Mouse (Mus musculus) intestine, embryonic 16.5 days (tissue): ENCODE results near the gene Narfl. TPM values are rescaled to one million over a fixed set of nuclear protein-coding genes. Genes with fewer than 3 reads are reported as not detected.
A peak's percentile ranks its signal among the peaks of the same experiment; 100 is the strongest.

Source experiments
- ATAC-seq: fragments of 200-750 bp; cut with Nextera tagmentation; 2 replicates; pipeline ENCODE4 v1.8.0; 2017; ENCODE audit warnings: moderate TSS enrichment, moderate library complexity
- H3K27ac ChIP-seq: fragments of 300-500 bp; sonication (generic); 2 replicates; pipeline ENCODE4 v1.5.1; 2014; ENCODE audit warnings: mild to moderate bottlenecking, low read length
- H3K27me3 ChIP-seq: fragments of 300-500 bp; sonication (generic); replicated peaks from 2 replicates; pipeline ENCODE4 v1.6.1; 2014; ENCODE audit warnings: low read length, control low read depth, mixed read lengths; ENCODE audit not compliant: control insufficient read depth, insufficient read depth
- H3K36me3 ChIP-seq: fragments of 300-500 bp; sonication (generic); 2 replicates; pipeline ENCODE4 v1.6.1; 2014; ENCODE audit warnings: low read length, control low read depth; ENCODE audit not compliant: control insufficient read depth, insufficient read depth
- H3K4me1 ChIP-seq: fragments of 300-500 bp; sonication (generic); 2 replicates; pipeline ENCODE4 v1.6.1; 2014; ENCODE audit warnings: low read length, control low read depth, mixed read lengths; ENCODE audit not compliant: control insufficient read depth, insufficient read depth
- H3K4me2 ChIP-seq: fragments of 300-500 bp; sonication (generic); 2 replicates; pipeline ENCODE4 v1.6.1; 2014; ENCODE audit warnings: low read depth, low read length, control low read depth
- H3K4me3 ChIP-seq: fragments of 300-500 bp; sonication (generic); 2 replicates; pipeline ENCODE4 v1.5.1; 2014; ENCODE audit warnings: mild to moderate bottlenecking, low read length
- H3K9ac ChIP-seq: fragments of 300-500 bp; sonication (generic); 2 replicates; pipeline ENCODE4 v1.6.1; 2014; ENCODE audit warnings: low read depth, low read length
- H3K9me3 ChIP-seq: fragments of 300-500 bp; sonication (generic); 2 replicates; pipeline ENCODE4 v1.6.1; 2016; ENCODE audit warnings: low read length, control low read depth; ENCODE audit not compliant: control insufficient read depth
- WGBS: fragments of 180-500 bp; shearing (Covaris S2); extraction: QIAGEN DNeasy Blood & Tissue Kit; methylation state at CpG from one replicate; pipeline ENCODE4 v1.1.7; 2014; 5-methylcytosine and 5-hydroxymethylcytosine counted together
- polyA plus RNA-seq: library from polyadenylated mRNA; unstranded; fragments of >200 nt; fragmentation: Nextera tagmentation; extraction: Ambion mirVana; gene quantifications from 2 replicates; pipeline ENCODE4 v1.2.1, GENCODE M21; 2015

Gene Narfl
- polyA plus RNA-seq, 1 experiment from 2014 or later, result 34.6 TPM

DNA sequence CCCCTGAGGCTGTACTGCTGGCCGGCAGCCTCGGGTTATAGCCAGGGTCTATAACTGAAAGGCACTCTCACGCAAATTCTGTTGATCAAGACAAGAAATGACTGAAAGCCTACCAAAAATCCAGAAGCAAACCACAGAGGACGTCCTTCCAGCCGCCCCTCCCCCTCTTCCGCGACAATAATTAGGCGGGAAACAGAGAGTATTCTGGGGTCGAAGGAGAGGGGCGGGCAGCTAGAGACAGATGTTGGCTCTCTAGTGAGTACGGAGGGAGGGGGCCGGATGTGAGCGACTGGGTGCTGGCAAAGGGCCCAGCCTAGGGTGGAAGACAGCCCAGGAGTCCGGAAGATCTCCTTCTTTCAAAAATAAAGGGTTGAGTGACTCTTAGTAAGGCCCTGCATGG is 19.0 kb downstream of the Narfl start, which contains the start of gene Fam173a:
Fam173a (minus strand) TSS at position 287 of the 400 bp plus-strand sequence.
- H3K4me1 ChIP-seq, result peaks cover 37% of the 10 kb centered on the region

DNA sequence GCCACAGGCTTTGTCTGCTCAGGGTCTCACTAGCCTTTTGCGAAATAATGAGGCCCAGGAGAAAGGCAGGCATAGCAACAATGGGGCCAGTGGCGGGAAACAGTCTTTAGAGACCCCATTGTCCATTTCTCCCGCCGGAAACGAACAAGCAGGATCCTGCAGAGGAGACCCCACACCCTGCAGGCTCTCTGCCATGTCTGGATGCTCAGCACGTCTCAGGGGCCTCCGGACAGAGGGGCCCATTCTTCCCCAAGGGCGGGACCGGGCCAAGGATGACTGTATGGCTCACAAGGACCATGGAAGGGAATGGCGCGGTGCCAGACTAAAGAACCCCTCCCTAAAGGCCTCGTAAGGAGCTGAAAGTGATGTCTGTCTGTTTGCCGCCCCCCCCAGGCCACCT is 20.6 kb downstream of the Narfl start:
- Histone ChIP-seq H3K27ac (no peak overlapping the region), H3K9me3 (no peaks in the 10 kb centered on the region), H3K4me2 (no peak overlapping the region), H3K4me1 (peaks cover 37% of the 10 kb centered on the region), H3K36me3 (peaks cover 8% of the 10 kb centered on the region; the same call in 1 of the 2 replicates), H3K4me3 (no peak overlapping the region), H3K27me3 (no peaks in the 10 kb centered on the region), H3K9ac (0 out of 2 replicates have a peak overlapping the region, but pooled peaks have one; percentile 13)
- no peak for ATAC-seq
- 66% methylated on average over 13 of the region's 13 CpGs for WGBS

More for the DNA sequence above, 19.0 kb downstream of the Narfl start, which contains the start of gene Fam173a:
- WGBS, result under 1% methylated on average over 14 of the region's 14 CpGs
- peak; percentile 67 for ATAC-seq
- Histone ChIP-seq H3K36me3 (peaks cover 10% of the 10 kb centered on the region; the same call in 1 of the 2 replicates), H3K27me3 (no peaks in the 10 kb centered on the region), H3K9me3 (no peaks in the 10 kb centered on the region), H3K4me2 (peak within 1 kb of the TSS; percentile 90), H3K9ac (peak within 1 kb of the TSS; percentile 89), H3K4me3 (peak within 1 kb of the TSS; percentile 85), H3K27ac (peak within 1 kb of the TSS; percentile 99)

DNA sequence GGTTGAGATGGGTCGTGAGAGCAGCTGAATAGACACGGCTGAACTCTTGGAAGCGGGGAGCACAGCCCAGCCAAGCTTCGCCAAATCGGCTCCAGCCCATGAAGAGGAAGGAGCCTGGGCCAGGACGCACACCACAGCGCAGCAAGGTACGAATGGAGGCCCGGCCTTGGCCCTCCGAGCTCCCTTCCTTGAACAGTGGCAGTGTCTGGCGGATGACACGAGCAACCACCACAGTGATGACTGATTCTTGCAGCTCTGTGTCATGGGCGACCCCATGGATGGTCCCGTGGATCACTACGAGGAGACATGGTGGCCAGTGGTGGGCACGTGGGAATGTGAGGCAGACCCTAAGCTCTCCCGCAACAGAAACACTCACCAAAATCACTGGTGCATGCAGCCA is 21.4 kb downstream of the Narfl start:
- no peak overlapping the region for H3K9ac ChIP-seq
- no peaks in the 10 kb centered on the region for H3K9me3 ChIP-seq
- H3K27ac ChIP-seq, result 0 out of 2 replicates have a peak overlapping the region, but pooled peaks have one; percentile 28
- H3K27me3 ChIP-seq, result no peaks in the 10 kb centered on the region
- ATAC-seq, result no peak
- 82% methylated on average over 17 of the region's 17 CpGs for WGBS
- H3K4me2 ChIP-seq, result no peak overlapping the region
- no peak overlapping the region for H3K4me3 ChIP-seq
- 0 out of 2 replicates have a peak, but pooled peaks cover 2% of the 10 kb centered on the region for H3K36me3 ChIP-seq
- peaks cover 37% of the 10 kb centered on the region for H3K4me1 ChIP-seq

DNA sequence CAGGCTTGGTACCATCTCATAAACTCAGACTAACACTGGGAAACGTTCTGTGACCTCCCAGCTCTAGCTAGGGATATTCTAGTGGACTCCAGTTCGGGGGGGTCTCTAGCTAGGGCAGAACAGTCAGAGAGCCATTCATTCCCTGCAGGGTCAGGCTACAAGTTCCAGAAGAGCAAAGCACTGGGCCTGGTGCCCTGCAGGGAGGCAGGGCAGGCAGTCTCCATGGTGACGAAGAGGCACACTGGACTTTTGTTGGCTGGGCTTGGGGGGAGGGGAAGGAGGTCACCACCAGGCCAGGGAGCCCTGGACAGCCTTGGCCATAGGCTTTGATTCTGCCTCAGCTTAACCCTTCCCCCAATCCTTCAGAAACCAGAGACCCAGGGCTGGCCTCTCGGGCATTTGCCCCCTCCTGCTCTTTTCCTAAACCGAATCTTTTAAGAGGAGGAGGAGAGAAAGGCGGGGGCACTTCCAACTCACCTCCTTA is 22.1 kb downstream of the Narfl start, which contains the start of gene AC134908.4:
AC134908.4 (minus strand) TSS at position 51 of the 484 bp plus-strand sequence.
- ATAC-seq, result no peak
- WGBS, result 39% methylated on average over 6 of the region's 6 CpGs

DNA sequence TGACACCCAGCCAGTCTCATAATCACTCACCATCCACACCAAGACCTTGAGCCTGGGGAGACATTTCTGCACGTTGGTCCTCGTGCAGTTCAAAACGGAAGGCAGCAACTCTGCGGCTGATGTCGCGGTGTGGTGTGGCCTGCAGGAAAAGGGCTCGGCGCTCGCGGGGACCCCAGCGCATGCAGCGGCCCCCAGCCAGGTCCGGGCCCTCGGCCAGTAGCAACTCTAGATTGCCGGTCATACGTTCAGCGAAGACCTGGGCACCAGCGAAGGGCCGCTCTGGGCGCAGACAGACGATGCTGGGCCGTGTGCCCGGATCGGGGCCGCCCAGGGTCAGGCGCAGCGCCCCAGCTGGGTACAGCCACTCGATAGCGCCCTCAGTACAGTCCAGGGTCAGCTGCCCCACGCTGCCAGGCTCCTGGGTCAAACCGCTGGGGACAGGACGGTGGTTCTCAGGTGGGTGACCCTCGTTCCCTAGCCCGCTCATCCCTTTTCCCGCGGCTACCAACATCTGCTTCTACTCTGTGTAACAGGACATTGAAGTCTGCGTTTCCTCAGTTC is 22.7 kb downstream of the Narfl start:
- H3K27me3 ChIP-seq, result no peaks in the 10 kb centered on the region
- WGBS, result 5% methylated on average over 36 of the region's 37 CpGs
- peak overlapping the region; percentile 97 for H3K4me2 ChIP-seq
- H3K36me3 ChIP-seq, result 0 out of 2 replicates have a peak, but pooled peaks cover 2% of the 10 kb centered on the region
- 0 out of 2 replicates have a peak, but pooled peaks have one; percentile 1 for ATAC-seq
- H3K9ac ChIP-seq, result peak overlapping the region; percentile 75
- peak overlapping the region; percentile 83 for H3K4me3 ChIP-seq
- H3K9me3 ChIP-seq, result no peaks in the 10 kb centered on the region
- peaks cover 31% of the 10 kb centered on the region for H3K4me1 ChIP-seq
- H3K27ac ChIP-seq, result peak overlapping the region; percentile 6

More for the DNA sequence above, 22.1 kb downstream of the Narfl start, which contains the start of gene AC134908.4:
- H3K27me3 ChIP-seq, result no peaks in the 10 kb centered on the region
- H3K4me1 ChIP-seq, result peaks cover 37% of the 10 kb centered on the region
- H3K9ac ChIP-seq, result peak within 1 kb of the TSS; percentile 75
- peak within 1 kb of the TSS; percentile 28 for H3K27ac ChIP-seq
- peak within 1 kb of the TSS; percentile 97 for H3K4me2 ChIP-seq
- 0 out of 2 replicates have a peak, but pooled peaks cover 2% of the 10 kb centered on the region for H3K36me3 ChIP-seq
- H3K4me3 ChIP-seq, result peak within 1 kb of the TSS; percentile 83
- H3K9me3 ChIP-seq, result no peaks in the 10 kb centered on the region

DNA sequence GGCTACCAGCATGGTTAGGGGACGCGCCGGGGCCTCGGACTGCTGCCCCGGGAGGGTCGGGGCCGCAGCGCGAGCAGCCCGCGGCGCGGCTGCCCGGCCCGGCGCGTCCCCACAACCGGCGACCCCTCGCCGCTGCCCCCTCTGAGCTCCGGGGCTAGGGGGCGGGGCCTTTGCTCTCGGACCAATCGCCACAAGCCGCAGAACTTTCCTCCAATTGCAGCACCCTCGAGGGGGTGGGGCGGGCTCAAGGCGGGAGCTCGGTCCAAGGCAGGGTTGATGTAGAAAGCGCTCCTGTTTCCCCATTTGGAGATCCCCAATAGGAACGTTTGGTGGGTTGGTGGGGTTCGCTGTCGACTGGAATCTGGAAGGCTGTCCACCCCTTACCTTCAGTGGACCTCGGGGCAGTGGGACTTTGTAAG is 23.4 kb downstream of the Narfl start, which contains the start of gene Metrn:
Metrn (minus strand) TSS at position 186 of the 419 bp plus-strand sequence.
- H3K27me3 ChIP-seq, result no peaks in the 10 kb centered on the region
- peak within 1 kb of the TSS; percentile 6 for H3K27ac ChIP-seq
- H3K9me3 ChIP-seq, result no peaks in the 10 kb centered on the region
- H3K4me3 ChIP-seq, result peak within 1 kb of the TSS; percentile 83
- H3K9ac ChIP-seq, result peak within 1 kb of the TSS; percentile 75
- H3K4me1 ChIP-seq, result peaks cover 29% of the 10 kb centered on the region
- ATAC-seq, result peak; percentile 77
- H3K4me2 ChIP-seq, result peak within 1 kb of the TSS; percentile 97
- H3K36me3 ChIP-seq, result 0 out of 2 replicates have a peak, but pooled peaks cover 2% of the 10 kb centered on the region
- WGBS, result under 1% methylated on average over 35 of the region's 35 CpGs

DNA sequence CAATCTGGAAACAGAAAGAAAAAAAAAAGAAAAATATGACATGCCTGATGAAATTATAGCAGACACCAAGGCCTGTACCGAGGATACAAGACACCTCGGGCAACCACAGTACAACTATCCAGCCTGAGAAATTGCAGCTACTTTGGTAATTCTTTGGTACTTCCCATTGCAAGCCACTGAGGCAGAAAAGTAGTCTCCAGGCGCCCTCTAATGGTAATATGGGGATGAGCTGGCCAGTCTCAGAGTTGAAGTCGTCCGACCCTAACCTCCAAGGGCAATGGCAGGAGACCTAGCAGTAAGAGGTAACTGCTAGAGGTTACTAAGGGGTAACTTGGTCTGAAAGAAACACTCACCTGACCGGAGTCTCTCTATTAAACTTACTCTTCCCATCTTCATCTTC is 27.5 kb downstream of the Narfl start:
- H3K9me3 ChIP-seq, result no peaks in the 10 kb centered on the region
- peak; percentile 32; the same call in 1 of the 2 replicates for ATAC-seq
- H3K27ac ChIP-seq, result no peak overlapping the region
- no peaks in the 10 kb centered on the region for H3K27me3 ChIP-seq
- peaks cover 10% of the 10 kb centered on the region; the same call in 1 of the 2 replicates for H3K4me1 ChIP-seq
- no peak overlapping the region for H3K4me3 ChIP-seq
- H3K4me2 ChIP-seq, result no peak overlapping the region
- 8% methylated on average over 6 of the region's 6 CpGs for WGBS
- H3K9ac ChIP-seq, result no peak overlapping the region
- H3K36me3 ChIP-seq, result no peaks in the 10 kb centered on the region

DNA sequence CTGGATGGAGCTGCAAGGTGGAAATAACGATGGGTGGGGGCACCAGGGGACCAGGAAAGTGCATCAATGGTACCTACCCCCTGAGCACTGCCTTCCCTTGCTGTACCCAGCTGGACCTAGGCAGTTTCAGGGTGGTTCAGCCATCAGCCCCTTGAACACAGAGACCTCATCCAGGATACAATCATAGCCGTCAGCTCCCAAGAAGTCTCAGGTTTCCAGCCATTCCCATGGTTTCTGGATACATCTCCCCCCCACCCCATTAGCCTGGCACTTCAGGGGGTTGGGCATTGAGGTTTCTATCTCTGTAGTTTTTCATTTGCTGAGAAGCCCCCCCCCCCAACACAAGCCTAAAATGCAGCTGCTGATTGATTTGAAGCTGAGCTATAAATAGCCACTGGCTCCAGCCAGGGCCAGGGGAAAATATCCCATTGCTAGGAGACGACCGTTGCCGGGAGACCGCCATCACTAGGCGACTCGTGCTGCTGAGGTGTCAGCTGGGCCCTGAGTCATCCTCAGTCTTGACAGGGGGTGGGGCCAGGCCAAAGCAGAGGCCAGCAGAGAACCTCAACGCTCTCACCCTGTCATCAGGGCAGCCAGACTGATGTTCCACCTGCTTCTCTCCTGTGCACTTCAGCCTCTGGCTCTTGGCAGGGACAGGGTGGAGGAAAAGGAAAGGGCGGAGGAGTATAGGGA is 29.4 kb downstream of the Narfl start:
- ATAC-seq, result peak; percentile 45
- Histone ChIP-seq H3K4me2 (no peak overlapping the region), H3K4me1 (no peaks in the 10 kb centered on the region), H3K27ac (no peak overlapping the region), H3K4me3 (no peak overlapping the region), H3K27me3 (no peaks in the 10 kb centered on the region), H3K9ac (no peak overlapping the region), H3K36me3 (no peaks in the 10 kb centered on the region), H3K9me3 (no peaks in the 10 kb centered on the region)
- 11% methylated on average over 10 of the region's 10 CpGs for WGBS

DNA sequence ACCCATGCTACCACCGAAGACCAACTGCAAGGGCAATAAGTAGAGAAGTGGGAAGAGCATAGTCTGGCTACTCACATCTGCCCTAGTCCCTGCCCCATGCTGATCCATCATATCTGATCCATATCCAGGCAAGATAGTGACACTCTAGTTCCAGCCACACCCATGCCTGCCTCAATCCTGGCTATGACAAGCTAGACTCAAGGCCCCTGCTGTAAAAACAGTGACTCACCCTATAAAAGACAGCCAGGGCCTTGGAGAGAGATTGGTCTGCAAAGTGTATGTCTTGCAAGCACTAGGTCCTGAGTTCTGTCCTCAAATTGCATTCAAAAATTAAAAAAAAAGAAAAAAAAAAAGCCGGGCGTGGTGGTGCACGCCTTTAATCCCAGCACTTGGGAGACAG is 32.9 kb downstream of the Narfl start:
- 68% methylated on average over 4 of the region's 4 CpGs for WGBS
- Histone ChIP-seq H3K9me3 (no peaks in the 10 kb centered on the region), H3K9ac (no peak overlapping the region), H3K27ac (no peak overlapping the region), H3K4me3 (no peak overlapping the region), H3K4me1 (peaks cover 8% of the 10 kb centered on the region), H3K36me3 (no peaks in the 10 kb centered on the region), H3K27me3 (peaks cover 20% of the 10 kb centered on the region), H3K4me2 (no peak overlapping the region)
- ATAC-seq, result peak; percentile 59; the same call in 1 of the 2 replicates
